Mouse (Mus musculus): Measurements from ENCODE around the gene Rbm48. TPM values are rescaled to one million over a fixed set of nuclear protein-coding genes. Genes with fewer than 3 reads are reported as not detected.

Gene Rbm48
- polyA plus RNA-seq, 1 experiment from 2014 or later: 10.5 TPM

DNA sequence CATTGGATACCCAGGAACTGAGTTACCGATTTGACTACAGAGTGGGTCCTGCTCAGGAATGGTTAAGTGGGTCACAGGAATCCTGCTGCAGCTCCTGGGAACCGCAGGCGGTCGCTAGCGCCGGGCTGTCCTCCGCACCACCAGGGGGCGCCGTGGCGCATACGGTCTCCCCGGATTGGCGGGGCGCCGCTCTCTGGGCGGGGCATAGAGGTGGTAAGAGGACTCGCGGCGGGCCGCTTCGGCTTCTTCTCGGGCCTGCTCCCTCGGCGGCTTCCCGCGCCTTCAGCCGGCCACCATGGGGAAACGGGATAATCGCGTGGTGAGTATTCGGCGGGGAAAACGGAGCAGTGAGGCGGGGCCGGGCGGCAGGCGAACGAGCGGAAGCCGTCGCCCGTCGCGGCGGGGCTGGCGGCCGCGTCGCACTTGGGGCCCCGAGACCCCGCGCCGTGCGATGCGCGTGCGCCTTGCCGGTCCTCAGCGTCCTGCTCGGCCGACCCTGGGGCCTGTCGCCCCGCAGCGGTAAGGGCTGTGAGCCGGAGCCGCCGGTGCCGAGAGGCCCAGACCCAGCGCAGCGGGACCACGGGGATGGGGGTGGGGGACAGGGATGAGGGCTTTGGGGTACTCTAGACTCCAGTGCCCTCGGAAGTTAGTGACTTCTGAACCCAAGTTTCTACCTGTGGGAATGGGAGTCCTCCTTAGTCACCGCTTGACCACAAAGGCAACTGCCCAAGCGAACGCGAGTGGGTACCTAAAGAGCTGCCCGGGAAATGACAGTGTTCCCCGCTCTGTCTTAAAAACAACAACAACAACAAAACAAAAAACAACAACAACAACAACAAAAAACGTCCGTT is 52.5 kb downstream of the Rbm48 start, which contains the start of gene Fam133b:
TSS of gene Fam133b (plus strand) at position 205 of the 851 bp plus-strand sequence.
- peak; percentile 95 for DNase-seq (ENCODE audit: low spot score)
- WGBS: 2% methylated on average over 77 of the region's 80 CpGs
- TF ChIP-seq EP300 (IDR thresholded peaks at IDR 0.05) (no peak), CTCF (IDR thresholded peaks at IDR 0.05) (peak; percentile 98)
- peak within 1 kb of the TSS; percentile 92 for H3K9ac ChIP-seq (replicated peaks; ENCODE audit: low read depth)
- peak within 1 kb of the TSS; percentile 82 for H3K4me3 ChIP-seq (ENCODE audit: low read depth, low read length)
- H3K27me3 ChIP-seq (replicated peaks; ENCODE audit: insufficient read depth, low read length): no peaks in the 10 kb centered on the region
- H3K9me3 ChIP-seq (ENCODE audit: low read length): no peaks in the 10 kb centered on the region
- no peaks in the 10 kb centered on the region for H3K36me3 ChIP-seq (ENCODE audit: insufficient read depth, low read length)
- peak within 1 kb of the TSS; percentile 82 for H3K27ac ChIP-seq (ENCODE audit: low read length)
- peaks cover 5% of the 10 kb centered on the region; the same call in 1 of the 2 replicates for H3K4me1 ChIP-seq (ENCODE audit: insufficient read depth, low read depth, low read length)
- H3K4me2 ChIP-seq (replicated peaks; ENCODE audit: low read depth, low read length): peak within 1 kb of the TSS; percentile 73
- ATAC-seq: peak; percentile 97

DNA sequence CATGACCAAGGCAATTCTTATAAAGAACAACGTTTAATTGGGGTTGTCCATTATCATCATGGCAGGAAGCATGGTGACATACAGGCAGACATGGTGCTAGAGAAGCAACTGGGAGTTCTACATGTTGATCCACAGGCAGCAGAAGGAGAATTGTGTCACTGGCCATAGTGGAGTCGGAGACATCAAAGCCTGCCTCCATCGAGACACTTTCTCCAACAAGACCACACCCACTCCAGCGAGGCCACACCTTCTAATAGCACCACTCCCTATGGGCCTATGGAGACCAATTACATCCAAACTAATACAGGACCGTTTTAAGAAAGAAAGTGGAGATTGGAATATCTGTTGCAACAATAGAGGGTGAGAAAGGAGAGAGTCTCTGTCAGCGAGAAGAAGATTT is 54.5 kb downstream of the Rbm48 start:
- Histone ChIP-seq H3K4me3 (ENCODE audit: low read depth, low read length) (no peak overlapping the region), H3K27ac (ENCODE audit: low read length) (no peak overlapping the region), H3K36me3 (ENCODE audit: insufficient read depth, low read length) (no peaks in the 10 kb centered on the region), H3K4me1 (ENCODE audit: insufficient read depth, low read depth, low read length) (peaks cover 5% of the 10 kb centered on the region; the same call in 1 of the 2 replicates), H3K27me3 (replicated peaks; ENCODE audit: insufficient read depth, low read length) (no peaks in the 10 kb centered on the region), H3K9me3 (ENCODE audit: low read length) (no peaks in the 10 kb centered on the region), H3K9ac (replicated peaks; ENCODE audit: low read depth) (no peak overlapping the region), H3K4me2 (replicated peaks; ENCODE audit: low read depth, low read length) (no peak overlapping the region)
- no peak for DNase-seq (ENCODE audit: low spot score)
- TF ChIP-seq CTCF (IDR thresholded peaks at IDR 0.05) (no peak), EP300 (IDR thresholded peaks at IDR 0.05) (no peak)
- ATAC-seq: no peak
- WGBS: 71% methylated on average over 6 of the region's 6 CpGs

DNA sequence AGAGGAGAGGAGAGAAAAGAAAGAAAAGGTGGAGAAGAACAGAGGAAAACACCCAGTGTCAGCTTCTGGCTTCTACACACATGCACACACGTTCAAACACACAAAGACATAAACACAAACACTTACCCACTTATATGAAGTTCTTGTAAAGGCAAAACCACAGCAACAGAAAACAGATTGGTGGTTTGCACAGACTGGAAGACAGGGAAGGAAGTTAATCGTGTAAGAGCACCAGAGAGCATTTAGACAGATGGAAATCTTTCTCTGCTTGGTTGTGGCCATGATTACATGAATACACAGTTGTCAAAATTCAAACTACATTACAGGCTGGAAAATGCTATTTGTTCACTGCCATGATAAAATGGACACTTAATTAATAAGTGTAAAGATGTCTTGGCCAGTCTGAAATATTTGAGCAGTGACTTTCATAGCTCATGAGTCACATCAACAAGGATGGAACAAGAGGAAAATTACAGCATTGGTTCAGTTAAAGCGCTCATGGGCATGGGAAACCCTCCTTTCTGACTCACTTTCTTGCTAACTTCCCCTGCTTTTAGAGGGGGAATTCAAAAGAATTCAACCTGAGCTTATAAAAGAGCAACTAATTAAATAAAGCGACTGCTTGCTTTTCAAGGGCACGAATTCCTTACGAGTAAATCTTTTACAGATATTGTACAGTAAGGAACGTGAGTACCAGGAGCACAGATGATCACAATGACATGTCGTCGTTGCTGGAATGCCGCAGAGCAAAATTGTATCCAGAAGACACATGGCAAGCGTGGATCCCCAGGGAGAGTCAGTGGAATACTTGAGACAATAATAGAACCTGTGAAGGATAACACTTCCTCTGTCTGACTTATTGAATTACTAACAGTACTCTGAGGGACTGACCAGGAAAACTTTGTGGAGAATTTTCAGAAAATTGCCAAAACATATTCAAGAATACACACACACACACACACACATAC is 57.6 kb downstream of the Rbm48 start:
- ATAC-seq (no peak), DNase-seq (ENCODE audit: low spot score) (peak; percentile 13)
- H3K4me2 ChIP-seq (replicated peaks; ENCODE audit: low read depth, low read length): no peak overlapping the region
- H3K9me3 ChIP-seq (ENCODE audit: low read length): no peaks in the 10 kb centered on the region
- no peak overlapping the region for H3K4me3 ChIP-seq (ENCODE audit: low read depth, low read length)
- TF ChIP-seq CTCF (IDR thresholded peaks at IDR 0.05): no peak
- H3K4me1 ChIP-seq (ENCODE audit: insufficient read depth, low read depth, low read length): no peaks in the 10 kb centered on the region
- H3K27ac ChIP-seq (ENCODE audit: low read length): no peak overlapping the region
- no peaks in the 10 kb centered on the region for H3K27me3 ChIP-seq (replicated peaks; ENCODE audit: insufficient read depth, low read length)
- H3K9ac ChIP-seq (replicated peaks; ENCODE audit: low read depth): no peak overlapping the region
- WGBS: 48% methylated on average over 11 of the region's 11 CpGs
- no peaks in the 10 kb centered on the region for H3K36me3 ChIP-seq (ENCODE audit: insufficient read depth, low read length)

DNA sequence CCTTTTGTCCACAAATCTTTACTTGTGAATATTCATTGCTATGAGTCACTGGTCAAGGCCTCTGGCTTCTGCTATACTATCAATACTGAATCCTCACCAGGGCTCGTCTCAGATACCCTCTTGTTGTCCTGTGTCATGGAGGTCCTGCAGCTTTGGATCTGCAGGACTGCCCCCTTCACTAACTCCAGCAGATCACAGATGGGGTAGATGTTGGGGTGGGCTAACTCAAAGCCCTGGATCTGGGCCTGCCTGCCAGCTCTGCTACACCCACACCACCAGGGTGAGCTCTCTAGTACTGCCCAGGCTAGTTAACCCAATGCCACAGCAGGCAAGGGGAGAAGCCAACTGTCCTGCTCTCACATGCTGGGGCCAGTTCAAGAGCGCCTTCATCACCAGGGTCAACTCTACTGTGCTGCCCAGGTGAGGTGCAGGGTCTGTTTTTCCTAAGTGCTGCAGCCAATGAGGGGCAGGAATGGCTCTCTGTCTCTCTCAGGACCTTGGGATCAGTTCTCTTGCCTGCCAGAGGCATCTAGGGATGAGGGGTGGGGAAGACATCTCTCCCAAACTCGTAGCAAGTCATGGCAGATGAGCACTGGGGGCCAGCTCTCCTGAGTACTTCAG is 59.7 kb downstream of the Rbm48 start:
- ATAC-seq: no peak

More for the DNA sequence above, 59.7 kb downstream of the Rbm48 start:
- Histone ChIP-seq H3K27me3 (replicated peaks; ENCODE audit: insufficient read depth, low read length) (no peaks in the 10 kb centered on the region), H3K4me3 (ENCODE audit: low read depth, low read length) (no peak overlapping the region), H3K4me1 (ENCODE audit: insufficient read depth, low read depth, low read length) (no peaks in the 10 kb centered on the region), H3K27ac (ENCODE audit: low read length) (no peak overlapping the region), H3K36me3 (ENCODE audit: insufficient read depth, low read length) (no peaks in the 10 kb centered on the region), H3K9ac (replicated peaks; ENCODE audit: low read depth) (no peak overlapping the region), H3K4me2 (replicated peaks; ENCODE audit: low read depth, low read length) (no peak overlapping the region), H3K9me3 (ENCODE audit: low read length) (no peaks in the 10 kb centered on the region)
- no peak for DNase-seq (ENCODE audit: low spot score)
- 68% methylated on average over 3 of the region's 3 CpGs for WGBS
- TF ChIP-seq EP300 (IDR thresholded peaks at IDR 0.05): no peak
- no peak for TF ChIP-seq CTCF (IDR thresholded peaks at IDR 0.05)

Other genes starting within 250 kb of the Rbm48 start
- 21.0 and 22.2 TPM in 2 replicates for gene Fam133b, start 52.8 kb downstream of the Rbm48 start, polyA plus RNA-seq (2015; fragmentation: Nextera tagmentation; extraction: Ambion mirVana)
- gene 1700109H08Rik, start 25.0 kb downstream of the Rbm48 start, polyA plus RNA-seq (2015; fragmentation: Nextera tagmentation; extraction: Ambion mirVana): 0.84 and 1.2 TPM in 2 replicates
- gene Pex1, start 519 bp downstream of the Rbm48 start, polyA plus RNA-seq (2015; fragmentation: Nextera tagmentation; extraction: Ambion mirVana): 10.9 TPM in 2 replicates
- not detected in 2 replicates for gene Tmbim7, start 54.6 kb upstream of the Rbm48 start, polyA plus RNA-seq (2015; fragmentation: Nextera tagmentation; extraction: Ambion mirVana)
- gene Gatad1, start 60.6 kb upstream of the Rbm48 start, polyA plus RNA-seq (2015; fragmentation: Nextera tagmentation; extraction: Ambion mirVana): 63.3 and 63.5 TPM in 2 replicates
- 6.8 and 7.5 TPM in 2 replicates for gene Ankib1, start 206.3 kb upstream of the Rbm48 start, polyA plus RNA-seq (2015; fragmentation: Nextera tagmentation; extraction: Ambion mirVana)
- gene Krit1, start 206.6 kb upstream of the Rbm48 start, polyA plus RNA-seq (2015; fragmentation: Nextera tagmentation; extraction: Ambion mirVana): 30.8 and 33.7 TPM in 2 replicates
- gene Lrrd1, start 248.6 kb upstream of the Rbm48 start, polyA plus RNA-seq (2015; fragmentation: Nextera tagmentation; extraction: Ambion mirVana): 0.05 TPM in 1 of 2 replicates, not detected in the other